Mouse (Mus musculus): ENCODE measurements at regions not wholly inside any gene's neighbourhood (a gene's known extent, or its start where the extent isn't known, plus 50 kb on each side); places are given as distances from the start of the nearest gene placed in this dataset.
A peak's percentile ranks its signal among the peaks of the same experiment; 100 is the strongest.

- no peak for DNase-seq
Measured at GRCm38 (mm10) chr3:150752787-150753186, 684.9 kb upstream of the Adgrl4 start.

DNA sequence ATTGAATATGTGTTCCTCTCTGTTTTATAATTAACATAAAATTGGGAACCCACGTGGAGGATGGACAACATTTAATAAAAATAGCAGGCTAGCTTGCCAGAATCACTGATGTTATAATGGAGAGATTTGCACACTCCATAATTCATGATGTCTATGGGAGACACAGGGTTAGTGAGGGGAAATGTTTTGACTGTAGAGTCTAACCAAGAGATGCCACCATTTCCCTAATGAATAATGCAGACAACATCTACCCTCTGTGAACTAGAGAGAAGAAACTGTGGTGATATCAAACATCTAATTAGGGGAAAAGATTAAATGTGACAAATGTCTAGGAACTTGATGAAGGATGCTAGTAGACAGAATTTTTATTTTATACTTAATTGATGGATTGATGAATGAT, 677.8 kb upstream of the Adgrl4 start:
- DNase-seq: no peak

DNA sequence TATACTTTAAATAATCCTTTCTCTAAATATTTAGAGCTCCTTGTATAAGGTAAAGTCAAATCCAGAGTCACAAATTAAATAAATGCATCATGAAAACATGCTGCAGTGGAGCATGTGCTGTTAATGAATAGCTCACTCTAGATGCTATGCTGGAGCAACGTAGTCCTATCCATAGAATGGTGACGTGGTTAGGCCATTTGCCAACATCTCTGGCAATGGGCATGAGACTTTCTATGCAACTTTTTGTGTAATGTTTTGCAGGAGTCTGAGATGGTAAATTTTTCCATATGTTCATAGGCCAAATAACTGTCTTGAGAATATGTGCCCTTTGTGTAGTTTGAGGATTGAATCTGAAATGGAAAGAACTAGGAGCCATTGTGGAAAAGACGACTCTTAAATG, 653.1 kb upstream of the Adgrl4 start:
- DNase-seq: no peak

DNA sequence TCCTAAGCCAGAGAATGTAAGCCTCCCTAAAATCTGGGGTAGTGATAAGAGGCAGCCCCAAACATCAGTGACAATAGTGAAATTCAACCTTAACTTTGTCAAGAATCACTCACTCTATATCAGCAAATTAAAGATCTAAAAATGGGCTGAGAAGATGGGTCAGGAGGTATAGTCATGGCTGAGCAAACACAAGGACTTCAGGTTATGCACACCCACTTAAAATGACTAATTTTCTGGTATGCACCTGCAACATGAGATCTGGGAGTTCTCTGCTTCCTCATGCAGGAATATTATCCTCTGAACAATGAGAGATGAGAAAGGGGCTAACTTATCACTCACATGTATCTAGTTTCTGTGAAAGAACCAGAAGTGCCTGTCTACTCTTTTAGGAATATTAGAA, 619.9 kb upstream of the Adgrl4 start:
- DNase-seq: no peak

DNA sequence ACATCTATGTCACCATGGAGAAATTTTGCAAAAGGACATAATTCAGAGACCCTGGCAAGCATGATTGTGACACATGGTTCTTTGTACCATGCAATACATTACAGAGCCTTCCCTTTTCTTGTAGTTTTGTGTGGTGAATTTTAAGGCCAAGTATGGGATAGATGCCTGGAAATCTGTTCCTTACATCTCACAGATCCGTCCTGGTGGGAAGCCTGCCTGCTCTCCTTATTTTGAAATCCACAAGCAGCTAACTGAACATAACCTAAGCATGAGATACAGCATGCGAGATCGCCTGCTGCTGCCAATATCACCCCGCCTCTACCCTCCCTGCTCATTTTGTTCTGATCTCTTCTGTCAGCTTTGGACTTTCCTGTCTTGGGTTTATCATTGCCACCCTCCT, 618.3 kb upstream of the Adgrl4 start:
- no peak for DNase-seq

DNA sequence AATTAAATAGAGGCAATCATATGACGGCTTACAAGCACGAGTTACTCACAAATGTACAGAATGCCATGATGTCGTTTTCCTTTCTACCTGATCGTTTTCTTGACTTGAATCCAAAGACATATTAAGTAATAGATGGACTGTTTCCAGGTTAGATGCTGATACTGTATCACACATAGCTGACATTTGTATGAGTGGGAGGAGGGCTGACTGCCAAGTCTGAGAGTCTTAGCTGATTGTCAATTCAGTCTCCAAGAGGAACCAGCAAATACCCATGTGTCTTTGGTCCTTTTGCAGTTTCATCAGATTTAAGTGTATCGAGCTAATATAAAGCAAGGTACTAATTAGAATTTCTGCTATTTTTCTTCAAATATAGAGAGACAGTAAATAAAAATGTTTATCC, 617.6 kb upstream of the Adgrl4 start:
- DNase-seq: no peak

GRCm38 (mm10) chr3:150846029-150846428, 591.7 kb upstream of the Adgrl4 start:
- DNase-seq: no peak

GRCm38 (mm10) chr3:150852107-150852506, 585.6 kb upstream of the Adgrl4 start:
- DNase-seq: no peak

- DNase-seq: no peak
Measured at GRCm38 (mm10) chr3:150896668-150897067, 541.0 kb upstream of the Adgrl4 start.

GRCm38 (mm10) chr3:150910091-150910490, 527.6 kb upstream of the Adgrl4 start:
- no peak for DNase-seq

DNA sequence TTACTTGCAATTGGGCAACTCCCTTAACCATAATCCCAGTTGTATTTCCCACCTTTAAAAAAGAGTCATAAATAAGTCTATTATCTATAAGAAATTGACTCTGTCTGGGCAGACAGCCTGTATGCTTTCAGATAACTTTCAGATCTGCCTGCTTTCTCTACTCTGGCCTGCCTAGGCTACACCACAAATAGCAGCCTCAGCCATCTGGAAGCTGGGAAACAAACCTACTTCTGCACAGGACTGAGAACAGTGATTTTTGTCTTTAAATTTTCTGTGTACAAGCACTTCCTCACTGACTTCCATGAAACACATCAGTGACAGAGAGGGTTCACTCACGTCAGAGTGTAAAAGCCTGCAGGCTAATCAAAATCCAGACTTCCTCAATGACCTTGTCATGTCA, 482.8 kb upstream of the Adgrl4 start:
- no peak for DNase-seq

DNA sequence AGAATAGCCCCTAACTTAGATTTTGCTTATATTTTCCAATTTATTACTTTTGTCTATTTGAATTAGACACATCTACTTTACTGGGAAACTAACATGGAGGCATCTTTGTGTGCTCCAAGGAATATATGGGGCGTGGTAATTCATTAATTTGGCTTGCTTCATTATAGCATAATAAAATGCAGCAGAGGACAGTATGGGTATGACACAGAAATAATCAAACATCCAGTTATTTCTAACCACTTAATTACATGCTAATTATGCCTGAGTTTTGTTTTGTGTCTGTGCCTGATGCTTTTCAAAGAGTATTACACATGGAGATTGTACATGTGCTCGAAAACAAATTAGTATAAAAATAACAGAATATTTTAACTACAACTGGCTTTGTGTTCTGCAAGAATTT, 438.0 kb upstream of the Adgrl4 start:
- no peak for DNase-seq

DNA sequence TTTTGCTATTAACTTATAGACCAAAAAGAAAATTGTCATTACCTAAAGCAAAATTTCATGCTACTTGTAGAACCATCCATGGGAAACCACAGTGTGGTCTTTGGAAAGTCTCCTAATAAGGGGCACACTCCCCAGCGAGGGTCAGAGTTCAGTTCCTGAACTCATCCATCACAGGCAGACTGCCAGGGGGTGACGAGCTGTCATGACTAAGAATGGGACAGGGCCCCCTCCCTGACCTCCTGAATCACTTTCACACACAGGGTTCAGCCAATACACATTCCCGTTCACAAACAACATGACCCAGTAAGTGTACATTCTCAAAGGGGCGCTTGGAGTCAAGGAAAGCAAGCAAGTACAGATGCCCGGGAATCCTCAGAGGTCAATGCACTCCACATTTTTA, 437.5 kb upstream of the Adgrl4 start:
- peak; percentile 8 for DNase-seq

DNA sequence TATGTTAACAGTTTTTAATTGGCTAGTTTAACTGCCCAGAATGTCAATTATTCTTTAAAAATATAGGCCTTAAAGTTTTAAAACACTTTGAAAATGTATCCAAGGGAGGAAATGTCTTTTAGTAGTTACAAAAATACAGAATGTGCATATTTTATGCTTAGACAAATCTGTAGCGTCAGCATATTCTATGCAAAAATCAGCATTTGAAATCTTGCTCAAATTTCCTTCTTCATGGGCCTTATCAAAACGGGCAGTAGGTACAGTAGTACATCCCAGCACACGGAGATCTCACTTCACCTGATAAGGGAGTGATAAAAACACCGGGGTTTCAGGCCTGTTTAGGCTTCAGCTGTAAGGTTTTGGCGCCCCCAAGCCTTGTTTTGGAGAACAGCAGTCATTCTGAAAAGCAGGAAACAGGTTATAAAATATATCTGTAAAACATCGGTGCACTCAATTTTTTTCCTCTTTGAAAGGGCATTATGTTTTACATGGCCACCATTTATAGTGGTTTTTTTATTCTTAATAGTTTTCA, 435.7 kb upstream of the Adgrl4 start:
- DNase-seq: peak; percentile 27

DNA sequence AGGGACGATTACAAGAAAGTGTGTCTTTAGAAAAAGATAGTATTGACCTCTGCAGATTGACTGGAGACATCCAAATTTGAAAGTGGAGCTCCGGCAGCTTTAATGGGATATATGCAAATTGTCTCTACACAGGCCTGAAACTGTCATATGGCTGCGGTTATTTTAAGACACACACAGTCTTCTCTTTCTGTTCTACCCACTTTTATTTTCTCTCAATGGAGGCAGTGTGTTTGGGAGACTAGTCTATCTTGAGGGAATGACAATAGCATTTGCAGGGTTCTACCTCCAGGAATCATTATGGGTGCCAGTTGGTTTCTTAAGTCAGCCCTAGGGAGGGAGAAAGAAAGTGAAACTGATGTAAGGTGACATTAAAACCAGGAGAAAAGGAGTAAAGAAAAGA, 434.2 kb upstream of the Adgrl4 start:
- no peak for DNase-seq

- no peak for DNase-seq
Measured at GRCm38 (mm10) chr3:151003990-151004389, 433.7 kb upstream of the Adgrl4 start.

DNA sequence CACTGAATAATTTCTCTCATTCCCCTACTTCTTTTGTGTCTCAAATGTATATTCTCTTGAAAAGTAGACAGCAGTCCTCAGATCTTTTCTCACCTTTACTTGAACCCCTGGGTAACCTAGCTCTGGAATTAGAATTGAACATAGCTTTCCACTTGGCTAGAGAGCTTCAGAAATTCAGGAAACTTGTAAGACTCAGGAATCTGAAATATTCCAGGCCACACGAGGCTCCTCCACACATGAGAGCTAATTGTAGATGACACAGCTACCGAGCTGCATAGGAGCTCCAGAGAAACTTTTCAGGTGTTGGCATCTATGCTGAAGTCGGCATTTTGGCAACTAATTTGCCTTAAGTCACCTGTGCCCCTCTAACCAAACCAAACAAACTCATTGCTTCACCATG, 417.7 kb upstream of the Adgrl4 start:
- DNase-seq: no peak

- no peak for DNase-seq
Measured at GRCm38 (mm10) chr3:151057491-151057890, 380.2 kb upstream of the Adgrl4 start.

DNA sequence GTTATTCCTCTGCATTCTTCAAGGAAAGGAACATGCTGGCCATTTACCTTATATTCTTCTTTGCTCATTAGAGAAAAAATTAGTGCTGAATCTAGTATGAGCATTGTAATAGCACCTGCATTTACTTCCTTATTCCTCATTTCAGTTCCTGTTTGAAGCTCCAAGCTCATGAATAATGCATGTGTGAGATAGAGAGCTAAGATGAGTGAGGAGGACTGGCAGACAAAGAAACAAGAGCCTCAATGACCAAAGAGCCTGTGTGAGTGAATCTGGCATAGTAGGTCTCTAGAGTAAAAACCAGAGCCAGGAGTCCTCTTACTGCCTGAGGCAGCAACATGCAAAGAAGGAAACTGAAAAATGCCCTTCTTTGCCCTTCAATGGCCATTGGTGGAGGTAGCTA, 365.4 kb upstream of the Adgrl4 start:
- DNase-seq: no peak

- no peak for DNase-seq
Measured at GRCm38 (mm10) chr3:151116831-151117230, 320.9 kb upstream of the Adgrl4 start.

GRCm38 (mm10) chr3:151117583-151118041, 320.1 kb upstream of the Adgrl4 start:
- DNase-seq: no peak

DNA sequence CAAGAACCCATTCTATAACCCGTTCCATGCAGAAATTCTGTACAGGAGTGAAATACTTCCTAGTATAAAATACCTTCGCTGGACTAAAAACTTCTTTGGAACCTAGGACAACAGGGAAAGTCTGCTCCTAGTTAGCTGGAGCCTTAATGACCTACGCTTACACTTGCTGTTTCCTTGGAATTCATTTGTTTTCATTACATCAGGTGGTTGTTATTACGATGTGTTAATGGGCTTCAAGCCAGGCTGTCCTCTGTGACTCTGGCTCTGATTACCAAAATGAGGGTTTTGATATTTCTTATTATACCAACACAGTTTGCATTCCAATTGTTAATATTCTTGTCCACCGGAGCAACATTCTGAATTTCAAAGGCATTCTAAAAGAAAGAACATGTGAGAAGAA, 313.6 kb upstream of the Adgrl4 start:
- no peak for DNase-seq

DNA sequence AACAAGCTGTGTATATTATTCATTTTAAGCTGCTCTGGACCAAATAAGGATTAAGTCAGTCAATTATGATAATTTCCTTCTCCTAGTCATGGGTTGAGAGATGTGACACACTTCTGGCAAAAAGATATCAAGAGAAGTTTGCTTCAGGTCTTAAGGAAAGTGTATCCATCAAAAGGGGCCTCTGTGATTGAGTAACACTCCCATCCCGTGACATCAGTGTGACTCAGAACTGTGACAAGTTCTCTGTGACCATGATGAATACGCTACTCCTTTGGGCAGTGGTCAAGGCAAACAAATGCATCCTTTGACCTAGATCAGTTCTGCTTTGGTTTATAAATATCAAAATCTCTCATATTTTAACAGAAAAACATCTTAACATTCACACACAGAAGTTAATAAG, 290.8 kb upstream of the Adgrl4 start:
- no peak for DNase-seq

DNA sequence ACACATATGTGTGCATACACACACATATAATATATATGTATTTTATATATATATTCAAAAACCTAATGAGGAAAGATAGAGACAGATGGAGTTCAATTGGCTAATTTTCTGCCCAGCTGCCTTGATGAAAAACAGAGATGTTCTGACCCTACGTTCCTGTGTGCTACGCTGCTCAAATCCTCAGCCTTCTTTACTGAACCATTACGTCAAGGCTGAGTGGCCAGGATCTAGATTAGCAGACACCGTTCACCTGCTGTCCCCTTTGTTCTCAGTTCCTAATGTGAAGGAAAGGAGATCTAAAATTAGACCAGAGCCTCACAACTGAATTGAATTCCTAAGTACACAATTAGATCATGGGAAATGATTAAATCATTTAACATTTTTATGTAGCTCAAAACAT, 284.3 kb upstream of the Adgrl4 start:
- DNase-seq: no peak

GRCm38 (mm10) chr3:151160516-151160915, 277.2 kb upstream of the Adgrl4 start:
- no peak for DNase-seq

Data from adrenal gland, postnatal 25 days (tissue).